Mouse (Mus musculus) kidney, postnatal 0 days (tissue): Measurements from ENCODE around the gene Eif4a1. TPM values are rescaled to one million over a fixed set of nuclear protein-coding genes. Genes with fewer than 3 reads are reported as not detected.
A peak's percentile ranks its signal among the peaks of the same experiment; 100 is the strongest.
"Not testable (repeated sequence)": the region's sequence is repeated elsewhere in the genome, so short reads cannot be mapped to it uniquely, and the experiment has no call there.

Experiments
- ATAC-seq: fragments of 200-750 bp; cut with Nextera tagmentation; replicated peaks from 2 replicates; pipeline ENCODE4 v1.8.0; 2017; ENCODE audit warnings: low read depth, moderate number of reproducible peaks, moderate TSS enrichment, moderate library complexity; ENCODE audit not compliant: low FRiP score
- DNase-seq: peaks from one replicate; pipeline ENCODE4 v3.0.0-alpha.2; 2016; ENCODE audit warnings: low spot score
- H3K27ac ChIP-seq: fragments of 300-500 bp; sonication (generic); 2 replicates; pipeline ENCODE4 v1.5.1; 2014; ENCODE audit warnings: mild to moderate bottlenecking
- H3K27me3 ChIP-seq: fragments of 300-500 bp; sonication (generic); 2 replicates; pipeline ENCODE4 v1.6.1; 2014; ENCODE audit warnings: low read length, mixed read lengths; ENCODE audit not compliant: insufficient read depth
- H3K36me3 ChIP-seq: fragments of 300-500 bp; sonication (generic); 2 replicates; pipeline ENCODE4 v1.6.1; 2014; ENCODE audit warnings: low read length, mixed read lengths; ENCODE audit not compliant: insufficient read depth
- H3K4me1 ChIP-seq: fragments of 300-500 bp; sonication (generic); replicated peaks from 2 replicates; pipeline ENCODE4 v1.6.1; 2014; ENCODE audit warnings: antibody characterized with exemption, low read length, mixed read lengths; ENCODE audit not compliant: insufficient read depth
- H3K4me2 ChIP-seq: fragments of 300-500 bp; sonication (generic); 2 replicates; pipeline ENCODE4 v1.6.1; 2014; ENCODE audit warnings: mild to moderate bottlenecking, low read length, moderate library complexity, mixed read lengths
- H3K4me3 ChIP-seq: fragments of 300-500 bp; sonication (generic); replicated peaks from 2 replicates; pipeline ENCODE4 v1.5.1; 2014; ENCODE audit warnings: low read depth, low read length
- H3K9ac ChIP-seq: fragments of 300-500 bp; sonication (generic); 2 replicates; pipeline ENCODE4 v1.6.1; 2014; ENCODE audit warnings: low read depth, low read length
- H3K9me3 ChIP-seq: fragments of 300-500 bp; sonication (generic); replicated peaks from 2 replicates; pipeline ENCODE4 v1.6.1; 2016; ENCODE audit warnings: low read length, inconsistent platforms, mixed read lengths
- CTCF ChIP-seq: IDR thresholded peaks from 2 replicates; pipeline ENCODE4 v1.5.1; 2016; ENCODE audit warnings: antibody characterized with exemption, low read depth, mild to moderate bottlenecking, moderate library complexity
- WGBS: fragments of 180-500 bp; shearing (Covaris S2); extraction: QIAGEN DNeasy Blood & Tissue Kit; methylation state at CpG from one replicate; pipeline ENCODE4 v1.1.7; 2014; 5-methylcytosine and 5-hydroxymethylcytosine counted together
- polyA plus RNA-seq: library from polyadenylated mRNA; unstranded; fragments of >200 nt; fragmentation: Nextera tagmentation; extraction: Ambion mirVana; gene quantifications from 2 replicates; pipeline ENCODE4 v1.2.1, GENCODE M21; 2015

Eif4a1 gene
- polyA plus RNA-seq, 1 experiment from 2014 or later: 468 TPM

DNA sequence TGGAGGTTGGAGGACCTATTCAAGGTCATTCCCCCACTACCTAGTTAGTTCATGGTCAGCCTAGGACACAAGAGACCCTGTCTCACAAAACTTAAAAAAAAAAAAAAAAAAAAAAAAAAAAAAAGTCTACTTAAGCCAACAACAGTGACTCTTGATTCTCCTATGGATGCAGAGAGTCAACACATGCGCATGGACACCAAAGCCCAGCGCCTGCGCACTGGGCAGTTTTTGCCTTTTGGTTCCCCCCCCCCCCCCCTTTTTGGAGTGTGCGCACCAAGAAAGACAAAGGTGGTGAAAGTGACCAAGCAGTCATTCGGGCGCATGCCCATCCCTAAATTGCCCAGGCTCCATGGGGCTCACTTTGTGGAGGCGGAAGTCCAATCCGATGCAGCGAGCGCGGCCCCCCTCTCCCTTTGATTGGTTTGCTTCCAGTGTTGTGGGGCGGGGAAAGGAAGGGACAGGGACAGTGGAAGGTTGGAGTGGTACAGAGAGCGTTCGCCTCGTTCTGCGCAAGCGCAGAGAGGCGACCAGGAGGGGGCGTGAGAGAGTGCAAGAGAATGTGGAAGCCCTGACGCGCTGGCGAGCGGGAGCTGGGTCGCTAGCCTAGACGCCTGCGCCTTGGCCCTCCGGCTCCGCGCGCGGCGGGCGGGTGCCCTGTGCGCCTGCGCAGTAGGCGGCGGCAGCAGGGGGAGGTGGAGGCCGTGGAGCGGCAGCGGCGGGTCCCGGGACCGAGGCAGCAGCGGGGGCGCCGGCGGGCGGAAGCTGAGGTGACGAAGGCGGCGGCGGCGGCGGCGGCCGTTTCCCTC lies 39.7 kb downstream of the Eif4a1 start, which contains the start of gene Fxr2:
TSS of gene Fxr2 (plus strand) at position 707 of the 806 bp plus-strand sequence.
- Histone ChIP-seq H3K9ac (peak within 1 kb of the TSS; percentile 97), H3K4me3 (peak within 1 kb of the TSS; percentile 91), H3K4me2 (peak within 1 kb of the TSS; percentile 51), H3K27ac (peak within 1 kb of the TSS; percentile 97), H3K36me3 (no peaks in the 10 kb centered on the region), H3K27me3 (no peaks in the 10 kb centered on the region), H3K9me3 (no peaks in the 10 kb centered on the region), H3K4me1 (peaks cover 12% of the 10 kb centered on the region; the same call in 1 of the 2 replicates)
- peak; percentile 97 for ATAC-seq
- under 1% methylated on average over 36 of the region's 56 CpGs for WGBS
- peak; percentile 89 for TF ChIP-seq CTCF
- peak; percentile 100 for DNase-seq

DNA sequence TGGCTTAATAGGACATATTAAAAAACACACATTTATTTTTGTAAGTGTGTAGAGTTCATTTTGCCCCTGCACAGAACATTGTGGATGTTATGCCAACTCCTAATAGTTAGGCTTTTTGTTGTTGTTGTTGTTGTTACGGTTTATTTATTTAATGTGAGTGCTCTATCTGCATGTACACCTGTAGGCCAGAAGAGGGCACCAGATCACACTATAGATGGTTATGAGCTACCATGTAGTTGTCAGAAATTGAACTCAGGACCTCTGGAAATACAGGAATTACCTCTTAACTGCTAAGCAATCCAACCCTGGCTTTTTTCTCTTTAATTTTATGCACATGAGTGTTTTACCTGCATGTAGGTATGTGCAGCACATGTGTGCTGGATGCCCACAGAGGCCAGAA lies 42.4 kb downstream of the Eif4a1 start:
- WGBS: 83% methylated on average over 1 of the region's 1 CpGs
- DNase-seq: peak; percentile 50
- peak; percentile 74 for TF ChIP-seq CTCF
- no peak overlapping the region for H3K4me2 ChIP-seq
- no peak overlapping the region for H3K4me3 ChIP-seq
- no peak for ATAC-seq
- H3K9ac ChIP-seq: no peak overlapping the region
- no peaks in the 10 kb centered on the region for H3K36me3 ChIP-seq
- no peaks in the 10 kb centered on the region for H3K9me3 ChIP-seq
- H3K27ac ChIP-seq: no peak overlapping the region
- no peaks in the 10 kb centered on the region for H3K27me3 ChIP-seq
- peaks cover 4% of the 10 kb centered on the region; the same call in 1 of the 2 replicates for H3K4me1 ChIP-seq

DNA sequence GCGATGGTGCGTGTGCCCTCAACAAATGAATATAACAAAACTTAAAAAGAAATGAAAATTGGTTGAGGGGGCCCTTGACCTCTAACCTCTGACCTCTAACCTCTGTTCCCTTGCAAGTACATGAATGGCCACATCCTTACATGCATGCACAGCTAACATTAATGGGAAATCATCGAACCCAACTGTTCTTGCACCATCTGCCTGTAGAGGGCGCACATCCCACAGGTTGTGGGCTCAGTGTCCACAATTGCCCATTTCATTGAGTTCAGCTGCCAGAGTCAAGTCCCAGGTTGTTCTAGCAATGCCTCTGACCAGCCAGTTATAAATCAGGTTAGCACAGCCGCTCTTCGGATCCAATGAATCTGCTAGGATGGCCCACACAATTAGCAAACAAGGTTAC lies 43.9 kb downstream of the Eif4a1 start:
- H3K27me3 ChIP-seq: no peaks in the 10 kb centered on the region

DNA sequence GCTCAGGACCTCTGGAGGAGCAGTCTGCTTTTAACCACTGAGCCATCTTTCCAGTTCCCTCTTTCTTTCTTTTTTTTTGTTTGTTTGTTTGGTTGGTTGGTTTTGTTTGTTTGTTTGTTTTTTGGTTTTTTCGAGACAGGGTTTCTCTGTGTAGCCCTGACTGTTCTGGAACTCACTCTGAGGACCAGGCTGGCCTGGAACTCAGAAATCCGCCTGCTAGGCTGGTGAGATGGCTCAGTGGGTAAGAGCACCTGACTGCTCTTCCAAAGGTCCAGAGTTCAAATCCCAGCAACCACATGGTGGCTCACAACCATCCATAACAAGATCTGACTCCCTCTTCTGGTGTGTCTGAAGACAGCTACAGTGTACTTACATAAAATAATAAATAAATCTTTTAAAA lies 47.9 kb downstream of the Eif4a1 start:
- not testable (repeated sequence) for H3K36me3 ChIP-seq, DNase-seq, H3K4me2 ChIP-seq, H3K4me1 ChIP-seq, H3K4me3 ChIP-seq, H3K27ac ChIP-seq, H3K9ac ChIP-seq, H3K27me3 ChIP-seq, H3K9me3 ChIP-seq, ATAC-seq
- 90% methylated on average over 2 of the region's 2 CpGs for WGBS

More for the DNA sequence above, 43.9 kb downstream of the Eif4a1 start:
- ATAC-seq (no peak), DNase-seq (peak; percentile 82)
- WGBS: 34% methylated on average over 6 of the region's 6 CpGs
- no peak overlapping the region for H3K9ac ChIP-seq
- no peaks in the 10 kb centered on the region for H3K9me3 ChIP-seq
- no peak overlapping the region for H3K4me3 ChIP-seq
- H3K4me2 ChIP-seq: no peak overlapping the region
- peak; percentile 98 for TF ChIP-seq CTCF
- no peak overlapping the region for H3K27ac ChIP-seq
- H3K4me1 ChIP-seq: no peaks in the 10 kb centered on the region
- H3K36me3 ChIP-seq: no peaks in the 10 kb centered on the region

DNA sequence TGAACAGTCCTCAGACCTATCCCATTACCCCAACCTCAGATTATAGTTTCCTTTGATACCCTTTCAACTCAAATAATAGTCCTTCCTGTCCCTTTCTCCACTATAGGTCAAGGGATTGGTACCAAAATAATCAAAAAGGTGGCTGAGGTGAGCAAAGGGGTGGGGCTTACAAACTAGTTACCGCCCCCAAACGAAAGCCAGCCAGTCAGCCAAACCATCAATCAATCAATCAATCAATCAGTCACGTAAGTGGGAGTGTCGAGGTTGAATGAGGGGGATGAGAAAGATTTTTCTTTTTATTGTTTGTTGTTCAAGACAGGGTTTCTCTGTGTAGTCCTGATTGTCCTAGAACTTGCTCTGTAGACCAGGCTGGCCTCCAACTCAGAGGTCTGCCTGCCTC lies 49.2 kb downstream of the Eif4a1 start:
- ATAC-seq (no peak), DNase-seq (no peak)
- Histone ChIP-seq H3K4me2 (peak overlapping the region; percentile 84), H3K4me1 (peaks cover 8% of the 10 kb centered on the region; the same call in 1 of the 2 replicates), H3K4me3 (no peak overlapping the region), H3K9ac (0 out of 2 replicates have a peak overlapping the region, but pooled peaks have one; percentile 82), H3K36me3 (no peaks in the 10 kb centered on the region), H3K9me3 (no peaks in the 10 kb centered on the region), H3K27ac (no peak overlapping the region), H3K27me3 (no peaks in the 10 kb centered on the region)
- TF ChIP-seq CTCF: no peak
- WGBS: 69% methylated on average over 4 of the region's 4 CpGs

DNA sequence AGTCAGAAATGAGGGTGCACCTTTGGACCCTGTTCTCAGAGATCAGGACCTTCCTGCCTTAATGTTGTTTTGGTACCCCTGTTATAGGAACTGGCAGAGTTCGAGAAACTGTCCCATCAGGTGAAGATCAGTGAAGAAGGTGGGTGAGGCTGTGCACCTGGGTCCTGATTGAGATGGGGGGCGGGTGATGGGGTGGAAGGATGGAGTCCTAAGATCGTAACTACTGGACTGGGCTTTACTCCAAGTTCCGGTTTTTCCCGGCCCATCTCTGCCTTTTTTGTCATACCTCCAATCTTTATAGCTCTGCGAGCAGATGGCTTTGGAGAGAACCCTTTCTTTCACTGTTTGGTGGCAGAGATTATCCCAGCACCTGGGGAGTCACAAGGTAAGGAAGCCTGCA lies 49.8 kb downstream of the Eif4a1 start:
- Histone ChIP-seq H3K27ac (peak overlapping the region; percentile 83), H3K4me2 (peak overlapping the region; percentile 84), H3K4me3 (peak overlapping the region; percentile 69), H3K4me1 (peaks cover 8% of the 10 kb centered on the region; the same call in 1 of the 2 replicates), H3K36me3 (no peaks in the 10 kb centered on the region), H3K9ac (peak overlapping the region; percentile 82), H3K9me3 (no peaks in the 10 kb centered on the region), H3K27me3 (no peaks in the 10 kb centered on the region)
- ATAC-seq: no peak
- DNase-seq: no peak
- WGBS: 28% methylated on average over 6 of the region's 6 CpGs
- TF ChIP-seq CTCF: no peak
